Mouse (Mus musculus): ENCODE data around the gene Myt1l. TPM values are rescaled to one million over a fixed set of nuclear protein-coding genes. Genes with fewer than 3 reads are reported as not detected.

Myt1l gene
- total RNA-seq, 1 experiment from 2014 or later: not detected

DNA sequence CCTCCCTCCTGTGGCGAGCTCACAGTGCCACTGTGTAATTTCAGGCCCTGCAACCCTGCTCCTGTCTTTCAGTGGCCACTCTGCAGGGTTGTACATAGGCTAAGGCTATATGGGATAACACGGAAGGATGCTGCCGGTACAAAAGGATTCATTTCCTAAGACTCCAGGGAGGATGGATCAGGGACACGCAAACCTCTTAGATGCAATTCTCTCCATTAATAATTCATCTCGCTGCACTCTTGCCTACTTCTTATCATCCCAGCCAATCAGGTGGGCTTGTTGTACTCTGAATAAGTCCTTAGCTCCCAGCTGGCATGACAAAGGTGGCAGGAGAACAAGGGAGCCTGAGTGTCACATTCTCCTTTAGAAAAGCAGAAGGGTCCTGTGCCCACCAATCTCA lies 264.8 kb downstream of the Myt1l start:
- ATAC-seq (replicated peaks; ENCODE audit: low read depth, poor library complexity, severe bottlenecking): no peak

GRCm38 (mm10) chr12:29795107-29795673 lies 267.0 kb downstream of the Myt1l start:
- no peak for ATAC-seq (replicated peaks; ENCODE audit: low read depth, poor library complexity, severe bottlenecking)

- ATAC-seq (replicated peaks; ENCODE audit: low read depth, poor library complexity, severe bottlenecking): no peak
These were observed 270.6 kb downstream of the Myt1l start for GRCm38 (mm10) chr12:29798595-29799391.

- ATAC-seq (replicated peaks; ENCODE audit: low read depth, poor library complexity, severe bottlenecking): no peak
These were observed 278.2 kb downstream of the Myt1l start for GRCm38 (mm10) chr12:29806415-29806814.

DNA sequence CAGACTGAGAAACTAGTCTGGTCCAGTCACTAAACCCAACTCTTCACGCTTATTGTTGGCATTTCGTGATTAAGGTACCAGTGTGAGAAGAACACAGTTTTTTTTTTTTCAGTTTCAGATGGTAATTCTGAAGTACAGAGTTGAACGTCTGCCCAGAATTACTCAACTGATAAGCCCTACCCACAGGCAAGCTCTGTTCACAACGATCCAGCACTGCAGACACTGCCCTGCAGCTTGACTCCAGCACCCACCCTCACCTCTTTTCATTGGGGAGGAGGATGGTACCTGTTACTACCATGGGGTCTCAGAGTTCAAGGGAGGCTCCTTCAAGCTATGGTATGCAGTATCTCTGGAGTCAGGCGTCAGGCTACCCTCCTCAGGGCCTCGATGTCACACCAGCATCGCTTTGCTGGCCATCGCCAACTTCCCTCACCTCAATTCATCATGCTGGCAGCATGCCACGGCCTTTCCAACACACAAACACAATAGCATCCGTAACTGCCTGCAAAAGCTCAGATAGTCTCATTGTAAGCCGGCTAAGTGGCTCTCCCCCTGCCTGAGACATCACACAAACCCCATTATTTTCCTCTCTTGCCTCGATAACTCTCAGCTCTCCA lies 281.5 kb downstream of the Myt1l start:
- no peak for ATAC-seq (replicated peaks; ENCODE audit: low read depth, poor library complexity, severe bottlenecking)

DNA sequence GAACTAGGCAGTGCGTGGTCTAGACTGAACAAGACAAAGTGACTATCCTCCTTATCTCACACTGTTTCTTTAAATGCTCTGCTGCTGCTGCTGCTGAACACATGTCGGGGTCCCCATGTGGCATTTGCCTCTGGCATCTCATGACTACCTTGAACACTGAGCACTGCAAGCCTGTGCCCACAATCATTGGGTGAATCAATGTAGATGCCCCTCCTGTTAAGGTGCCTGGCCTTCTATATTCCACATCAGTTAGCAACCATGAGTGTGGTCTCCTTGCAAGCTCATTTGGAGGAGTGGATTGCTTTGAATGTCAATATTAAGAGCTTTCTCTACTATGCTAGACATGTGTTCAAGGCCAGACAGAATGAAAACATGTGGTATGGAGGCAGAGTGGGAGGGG lies 287.3 kb downstream of the Myt1l start:
- no peak for ATAC-seq (replicated peaks; ENCODE audit: low read depth, poor library complexity, severe bottlenecking)

DNA sequence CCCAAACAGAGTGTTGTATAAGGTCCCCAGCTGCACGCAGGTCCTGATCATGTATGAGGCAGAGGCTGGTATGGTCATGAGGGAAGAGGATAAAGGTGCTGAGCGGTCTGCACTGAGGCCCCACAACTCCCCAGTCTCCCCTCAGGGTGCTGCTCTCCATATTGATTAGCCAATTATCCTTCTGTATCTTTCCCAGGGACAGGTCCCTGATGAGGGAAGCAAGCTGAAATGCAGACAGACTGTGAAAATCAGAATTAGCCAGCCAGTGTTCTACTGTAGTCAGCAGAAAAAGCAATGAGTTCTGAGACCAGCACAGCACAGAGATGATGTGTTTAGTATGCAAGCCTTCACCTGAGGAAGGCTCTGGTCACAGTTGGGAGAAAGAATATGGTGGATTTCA lies 287.9 kb downstream of the Myt1l start:
- no peak for ATAC-seq (replicated peaks; ENCODE audit: low read depth, poor library complexity, severe bottlenecking)

- ATAC-seq (replicated peaks; ENCODE audit: low read depth, poor library complexity, severe bottlenecking): no peak
These were observed 288.6 kb downstream of the Myt1l start for GRCm38 (mm10) chr12:29816761-29817160.

GRCm38 (mm10) chr12:29822216-29822615 lies 294.0 kb downstream of the Myt1l start:
- ATAC-seq (replicated peaks; ENCODE audit: low read depth, poor library complexity, severe bottlenecking): no peak

DNA sequence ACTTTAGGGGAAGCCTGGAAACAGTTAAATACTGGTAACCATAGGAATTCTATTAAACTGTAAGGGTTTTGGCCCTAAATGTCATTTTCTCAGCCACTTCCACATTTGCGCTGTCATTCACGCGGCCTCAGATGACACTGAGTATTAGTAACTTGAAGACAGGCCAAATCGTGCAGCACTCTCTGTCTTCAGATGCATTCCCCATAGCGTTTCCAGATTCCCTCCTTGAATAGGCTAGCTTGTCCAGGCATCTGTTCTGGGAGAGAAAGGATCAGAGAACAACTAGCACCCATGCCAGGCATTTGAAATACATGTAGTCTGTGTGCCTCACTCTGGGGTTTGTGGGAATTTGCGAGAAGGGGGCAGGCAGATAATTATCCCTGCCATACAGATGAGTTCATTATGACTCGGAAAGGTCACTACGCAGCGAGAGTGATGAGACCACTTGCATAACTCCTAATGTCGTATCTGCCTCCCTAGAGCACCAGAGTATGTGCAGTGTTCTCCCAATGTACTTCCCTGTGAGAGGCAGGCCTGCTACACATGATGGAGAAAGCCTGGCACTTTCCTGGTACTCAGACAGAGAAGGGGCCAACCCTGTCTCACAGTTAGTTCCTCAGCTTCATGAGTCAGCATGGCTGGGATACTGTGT lies 295.7 kb downstream of the Myt1l start:
- no peak for ATAC-seq (replicated peaks; ENCODE audit: low read depth, poor library complexity, severe bottlenecking)

DNA sequence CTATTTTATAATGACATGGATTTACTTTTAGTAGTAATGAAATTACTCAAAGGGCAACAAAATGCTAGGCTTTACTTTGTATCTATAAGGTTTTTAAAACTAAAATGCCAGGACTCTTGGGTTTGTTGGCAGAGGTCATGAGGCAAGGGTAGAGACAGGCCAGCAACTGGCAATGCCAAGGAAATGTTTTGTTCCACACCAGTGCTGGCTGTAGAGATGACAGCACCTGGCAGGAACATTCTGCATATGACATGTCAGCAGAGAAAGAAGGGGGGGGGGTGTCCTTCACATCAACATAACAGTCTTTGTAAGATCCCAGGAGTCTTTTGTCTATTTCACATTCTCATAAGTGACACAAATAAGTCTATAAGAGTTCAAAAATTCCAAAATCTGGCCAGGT lies 302.4 kb downstream of the Myt1l start:
- no peak for ATAC-seq (replicated peaks; ENCODE audit: low read depth, poor library complexity, severe bottlenecking)

GRCm38 (mm10) chr12:29831356-29831755 lies 303.2 kb downstream of the Myt1l start:
- ATAC-seq (replicated peaks; ENCODE audit: low read depth, poor library complexity, severe bottlenecking): no peak

DNA sequence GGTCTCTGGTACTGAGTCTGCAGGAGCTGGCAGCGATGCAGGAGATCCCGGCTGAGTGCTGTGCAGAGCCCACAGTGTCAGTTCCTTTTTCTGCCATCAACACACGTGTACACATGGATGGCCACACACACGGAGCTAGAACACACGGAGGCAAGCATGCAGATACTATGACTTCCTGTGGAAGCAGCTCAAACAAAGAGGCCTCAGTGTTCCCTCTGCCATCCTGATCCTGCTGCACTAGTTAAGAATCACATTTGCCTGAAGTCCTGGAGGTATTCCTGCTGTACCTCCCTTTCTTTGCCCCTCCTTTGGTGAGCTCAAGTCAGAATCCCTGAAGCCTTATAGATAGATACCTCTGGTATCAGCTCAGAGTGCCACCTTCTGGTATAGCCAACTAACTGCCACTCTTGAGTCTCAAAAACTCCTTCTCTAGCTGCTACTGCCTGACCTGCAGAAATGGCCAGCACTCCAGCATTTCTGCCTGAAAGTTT lies 309.2 kb downstream of the Myt1l start:
- ATAC-seq (replicated peaks; ENCODE audit: low read depth, poor library complexity, severe bottlenecking): no peak

GRCm38 (mm10) chr12:29838421-29838820 lies 310.2 kb downstream of the Myt1l start:
- ATAC-seq (replicated peaks; ENCODE audit: low read depth, poor library complexity, severe bottlenecking): no peak

DNA sequence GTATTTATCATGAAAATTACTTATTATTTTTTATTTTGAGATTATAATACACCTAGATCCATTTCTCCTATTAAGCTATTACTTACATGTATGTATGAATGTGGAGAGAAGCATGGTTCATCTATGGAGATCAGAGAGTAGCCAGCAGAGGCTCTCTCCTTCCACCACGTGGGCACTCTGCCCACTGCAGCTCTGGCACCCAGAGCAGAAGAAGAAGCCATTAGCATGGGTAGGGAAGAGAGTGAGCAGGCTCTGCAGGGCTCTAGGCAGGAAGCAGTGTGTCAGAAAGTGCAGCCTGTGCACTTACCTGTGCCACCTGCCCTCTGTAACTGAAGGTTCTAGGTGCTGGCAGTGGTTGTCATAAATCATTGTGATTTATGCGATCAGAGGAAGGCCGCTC lies 321.8 kb downstream of the Myt1l start:
- no peak for ATAC-seq (replicated peaks; ENCODE audit: low read depth, poor library complexity, severe bottlenecking)

DNA sequence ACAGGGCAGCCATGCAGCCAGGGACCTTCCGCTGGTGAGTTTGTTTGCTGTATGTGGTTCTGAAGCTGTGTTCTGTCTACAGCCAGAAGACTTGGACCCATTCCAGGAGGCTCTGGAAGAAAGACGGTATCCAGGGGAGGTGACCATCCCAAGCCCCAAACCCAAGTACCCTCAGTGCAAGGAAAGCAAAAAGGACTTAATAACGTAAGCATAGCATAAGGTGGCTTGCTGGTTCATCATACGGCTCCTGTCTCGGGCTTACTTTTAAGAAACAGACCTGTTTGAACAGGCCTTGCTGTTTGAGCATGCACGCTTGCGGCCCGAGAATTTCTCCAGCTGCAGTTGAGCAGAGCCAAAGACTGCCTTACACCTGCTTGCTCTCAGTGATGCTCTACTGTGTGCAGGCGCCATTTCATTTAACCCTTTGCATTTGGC lies 326.0 kb downstream of the Myt1l start:
- no peak for ATAC-seq (replicated peaks; ENCODE audit: low read depth, poor library complexity, severe bottlenecking)

- 0 out of 2 replicates have a peak, but pooled peaks have one; percentile 25 for ATAC-seq (replicated peaks; ENCODE audit: low read depth, poor library complexity, severe bottlenecking)
These were observed 326.8 kb downstream of the Myt1l start for GRCm38 (mm10) chr12:29855007-29855406.

- ATAC-seq (replicated peaks; ENCODE audit: low read depth, poor library complexity, severe bottlenecking): no peak
These were observed 332.8 kb downstream of the Myt1l start for GRCm38 (mm10) chr12:29860986-29861385.

DNA sequence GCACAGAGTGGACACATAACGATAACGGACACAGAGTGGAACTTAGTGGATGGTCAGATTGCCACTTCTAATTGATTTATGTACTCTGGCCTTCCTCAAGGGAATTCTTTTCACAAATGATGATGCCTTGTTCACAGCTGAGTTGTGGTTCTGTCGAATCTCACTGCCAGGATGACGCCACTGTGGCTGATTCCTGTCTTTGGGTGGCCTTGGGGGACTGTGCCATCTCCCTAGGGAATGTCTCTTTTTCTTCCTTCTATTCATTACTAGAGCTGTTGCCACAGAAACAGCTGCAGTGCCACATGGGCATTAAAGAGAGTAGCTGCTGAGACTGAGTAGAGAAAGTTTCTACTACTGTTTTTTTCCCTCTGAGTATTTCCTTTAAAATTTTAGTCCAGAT lies 340.1 kb downstream of the Myt1l start:
- no peak for ATAC-seq (replicated peaks; ENCODE audit: low read depth, poor library complexity, severe bottlenecking)

- no peak for ATAC-seq (replicated peaks; ENCODE audit: low read depth, poor library complexity, severe bottlenecking)
These were observed 340.6 kb downstream of the Myt1l start for GRCm38 (mm10) chr12:29868781-29869180.

All from common myeloid progenitor, adult 5-6 weeks (primary cell).